Mouse (Mus musculus): ENCODE results near the gene Pm20d1. TPM values are rescaled to one million over a fixed set of nuclear protein-coding genes. Genes with fewer than 3 reads are reported as not detected.

The Pm20d1 gene
- polyA plus RNA-seq, 2 experiments: 2.0 to 3.4 TPM

- Histone ChIP-seq H3K9ac (replicated peaks) (no peak overlapping the region), H3K4me1 (replicated peaks; ENCODE audit: control insufficient read depth in 2 of 2, insufficient read depth in 2 of 2, low read length in 1 of 2) (no peaks in the 10 kb centered on the region), H3K36me3 (replicated peaks; ENCODE audit: control insufficient read depth, insufficient read depth, low read depth) (no peaks in the 10 kb centered on the region), H3K4me3 (ENCODE audit: insufficient read depth in 1 of 2, low read depth in 2 of 2, low read length in 2 of 2) (no peak overlapping the region), H3K27ac (no peak overlapping the region), H3K9me3 (ENCODE audit: control insufficient read depth, low read length) (no peaks in the 10 kb centered on the region), H3K27me3 (ENCODE audit: control insufficient read depth, insufficient read depth, low read length) (no peaks in the 10 kb centered on the region), H3K4me2 (ENCODE audit: low read depth) (no peak overlapping the region)
- no peak for ATAC-seq (ENCODE audit: insufficient read depth)
- no peak for TF ChIP-seq EP300 (IDR thresholded peaks at IDR 0.05; ENCODE audit: low read depth)
- WGBS (ENCODE audit: insufficient replicate concordance): 69% methylated on average over 10 of the region's 10 CpGs
- no peak for DNase-seq (ENCODE audit: low read depth in 3 of 3, low spot score in 3 of 3)
Observed at GRCm38 (mm10) chr1:131820887-131821328, 23.7 kb downstream of the Pm20d1 start.

DNA sequence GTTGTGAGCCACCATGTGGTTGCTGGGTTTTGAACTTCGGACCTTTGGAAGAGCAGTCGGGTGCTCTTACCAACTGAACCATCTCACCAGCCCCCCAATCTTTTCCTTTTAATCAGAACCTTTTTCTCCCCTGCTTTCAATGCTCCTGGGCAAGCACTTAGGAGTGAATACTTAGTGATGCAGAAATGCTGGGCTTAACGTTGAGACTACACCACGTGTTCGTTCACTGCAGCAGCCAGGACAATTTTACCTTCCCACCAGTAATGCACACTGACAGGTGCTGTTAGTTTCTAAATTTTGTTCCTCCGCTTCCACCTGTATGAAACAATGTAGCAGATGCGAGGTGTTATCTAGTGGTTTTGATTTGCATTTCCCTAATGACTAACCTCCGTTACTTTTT is 25.1 kb downstream of the Pm20d1 start:
- H3K27ac ChIP-seq: no peak overlapping the region
- H3K27me3 ChIP-seq (ENCODE audit: control insufficient read depth, insufficient read depth, low read length): no peaks in the 10 kb centered on the region
- H3K36me3 ChIP-seq (replicated peaks; ENCODE audit: control insufficient read depth, insufficient read depth, low read depth): no peaks in the 10 kb centered on the region
- H3K9me3 ChIP-seq (ENCODE audit: control insufficient read depth, low read length): no peaks in the 10 kb centered on the region
- TF ChIP-seq CTCF (IDR thresholded peaks at IDR 0.05; ENCODE audit: low read depth) (no peak), EP300 (IDR thresholded peaks at IDR 0.05; ENCODE audit: low read depth) (no peak)
- peaks cover 0 to 4% of the 10 kb centered on the region in 2 experiments; a peak in 1 of 4 replicates for H3K4me1 ChIP-seq (replicated peaks; ENCODE audit: control insufficient read depth in 2 of 2, insufficient read depth in 2 of 2, low read length in 1 of 2)
- 63% methylated on average over 8 of the region's 8 CpGs for WGBS (ENCODE audit: insufficient replicate concordance)
- no peak for ATAC-seq (ENCODE audit: insufficient read depth)
- H3K4me3 ChIP-seq (ENCODE audit: insufficient read depth in 1 of 2, low read depth in 2 of 2, low read length in 2 of 2): no peak overlapping the region
- H3K9ac ChIP-seq (replicated peaks): no peak overlapping the region
- no peak overlapping the region for H3K4me2 ChIP-seq (ENCODE audit: low read depth)
- DNase-seq (ENCODE audit: low read depth in 3 of 3, low spot score in 3 of 3): no peak

GRCm38 (mm10) chr1:131822856-131823492 is 25.8 kb downstream of the Pm20d1 start:
- Histone ChIP-seq H3K9me3 (ENCODE audit: control insufficient read depth, low read length) (no peaks in the 10 kb centered on the region), H3K4me3 (ENCODE audit: insufficient read depth in 1 of 2, low read depth in 2 of 2, low read length in 2 of 2) (no peak overlapping the region), H3K4me1 (replicated peaks; ENCODE audit: control insufficient read depth in 2 of 2, insufficient read depth in 2 of 2, low read length in 1 of 2) (peaks cover 0 to 6% of the 10 kb centered on the region in 2 experiments; a peak in 1 of 4 replicates), H3K9ac (replicated peaks) (no peak overlapping the region), H3K36me3 (replicated peaks; ENCODE audit: control insufficient read depth, insufficient read depth, low read depth) (no peaks in the 10 kb centered on the region), H3K27me3 (ENCODE audit: control insufficient read depth, insufficient read depth, low read length) (no peaks in the 10 kb centered on the region), H3K27ac (no peak overlapping the region), H3K4me2 (ENCODE audit: low read depth) (no peak overlapping the region)
- TF ChIP-seq CTCF (IDR thresholded peaks at IDR 0.05; ENCODE audit: low read depth) (no peak), EP300 (IDR thresholded peaks at IDR 0.05; ENCODE audit: low read depth) (no peak)
- DNase-seq (ENCODE audit: low read depth in 3 of 3, low spot score in 3 of 3) (no peak), ATAC-seq (ENCODE audit: insufficient read depth) (no peak)
- 58% methylated on average over 1 of the region's 1 CpGs for WGBS (ENCODE audit: insufficient replicate concordance)

DNA sequence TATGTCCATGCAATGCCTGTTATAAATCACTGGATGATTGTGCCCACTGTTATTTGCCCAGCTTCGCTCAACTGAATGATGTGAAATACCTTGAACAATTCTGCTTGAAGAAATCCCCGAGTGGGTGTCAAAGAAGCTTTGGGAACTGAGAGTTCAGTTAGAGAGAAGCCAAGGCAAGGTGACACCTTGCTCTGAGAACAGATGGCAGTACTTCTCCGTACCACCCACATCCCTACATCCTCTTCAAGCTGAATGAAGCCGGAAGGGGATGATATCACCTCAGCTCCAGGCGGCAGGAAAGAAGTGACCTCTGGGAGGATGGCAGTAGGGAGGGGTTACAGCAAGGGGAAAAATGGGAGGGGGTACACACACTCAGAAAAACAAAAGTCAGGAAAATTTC is 26.4 kb downstream of the Pm20d1 start:
- H3K9ac ChIP-seq (replicated peaks): no peak overlapping the region
- no peak overlapping the region for H3K4me3 ChIP-seq (ENCODE audit: insufficient read depth in 1 of 2, low read depth in 2 of 2, low read length in 2 of 2)
- DNase-seq (ENCODE audit: low read depth in 3 of 3, low spot score in 3 of 3) (no peak), ATAC-seq (ENCODE audit: insufficient read depth) (no peak)
- peaks cover 0 to 6% of the 10 kb centered on the region in 2 experiments; a peak in 2 of 4 replicates for H3K4me1 ChIP-seq (replicated peaks; ENCODE audit: control insufficient read depth in 2 of 2, insufficient read depth in 2 of 2, low read length in 1 of 2)
- no peak overlapping the region for H3K4me2 ChIP-seq (ENCODE audit: low read depth)
- no peak overlapping the region for H3K27ac ChIP-seq
- WGBS (ENCODE audit: insufficient replicate concordance): 25% methylated on average over 5 of the region's 5 CpGs
- TF ChIP-seq CTCF (IDR thresholded peaks at IDR 0.05; ENCODE audit: low read depth) (no peak), EP300 (IDR thresholded peaks at IDR 0.05; ENCODE audit: low read depth) (no peak)
- no peaks in the 10 kb centered on the region for H3K27me3 ChIP-seq (ENCODE audit: control insufficient read depth, insufficient read depth, low read length)
- no peaks in the 10 kb centered on the region for H3K36me3 ChIP-seq (replicated peaks; ENCODE audit: control insufficient read depth, insufficient read depth, low read depth)
- no peaks in the 10 kb centered on the region for H3K9me3 ChIP-seq (ENCODE audit: control insufficient read depth, low read length)

DNA sequence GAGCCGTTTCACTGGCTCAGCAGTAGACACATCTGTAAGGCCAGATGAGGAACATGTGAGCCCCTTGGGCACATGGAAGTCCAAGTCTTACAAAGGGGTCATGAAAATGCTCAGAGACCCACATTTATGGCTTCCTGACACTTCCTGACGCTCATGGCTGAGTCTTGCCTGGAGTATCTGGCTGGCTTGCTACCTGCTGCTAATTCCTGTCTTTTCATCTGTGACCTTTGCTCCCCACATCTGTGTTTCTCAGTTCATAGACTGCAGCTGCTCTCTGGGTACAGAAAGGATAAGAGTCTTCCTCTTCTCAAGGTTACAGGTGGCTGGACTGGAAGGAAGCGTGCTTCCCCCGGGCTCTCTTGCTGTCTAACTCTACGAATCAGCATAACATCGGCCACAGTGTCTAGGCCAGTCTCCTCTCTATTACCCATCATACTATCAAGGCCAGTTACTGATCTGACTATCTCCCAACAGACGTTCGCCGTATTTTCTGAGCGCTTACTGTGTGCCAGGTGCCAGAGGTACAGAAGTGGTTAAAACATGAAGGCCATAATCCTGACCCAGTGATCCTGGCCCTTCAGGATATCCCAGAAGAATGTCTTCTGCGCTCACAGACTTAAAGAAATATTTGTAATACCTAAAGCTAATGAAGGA is 27.5 kb downstream of the Pm20d1 start:
- no peak for DNase-seq (ENCODE audit: low read depth in 3 of 3, low spot score in 3 of 3)
- 66% methylated on average over 11 of the region's 11 CpGs for WGBS (ENCODE audit: insufficient replicate concordance)

More for the DNA sequence above, 27.5 kb downstream of the Pm20d1 start:
- H3K9ac ChIP-seq (replicated peaks): no peak overlapping the region
- H3K4me1 ChIP-seq (replicated peaks; ENCODE audit: control insufficient read depth in 2 of 2, insufficient read depth in 2 of 2, low read length in 1 of 2): peaks cover 0 to 10% of the 10 kb centered on the region in 2 experiments
- no peaks in the 10 kb centered on the region for H3K36me3 ChIP-seq (replicated peaks; ENCODE audit: control insufficient read depth, insufficient read depth, low read depth)
- H3K27me3 ChIP-seq (ENCODE audit: control insufficient read depth, insufficient read depth, low read length): no peaks in the 10 kb centered on the region
- H3K9me3 ChIP-seq (ENCODE audit: control insufficient read depth, low read length): no peaks in the 10 kb centered on the region
- H3K4me3 ChIP-seq (ENCODE audit: insufficient read depth in 1 of 2, low read depth in 2 of 2, low read length in 2 of 2): no peak overlapping the region
- no peak overlapping the region for H3K27ac ChIP-seq
- TF ChIP-seq CTCF (IDR thresholded peaks at IDR 0.05; ENCODE audit: low read depth): no peak
- no peak for TF ChIP-seq EP300 (IDR thresholded peaks at IDR 0.05; ENCODE audit: low read depth)
- no peak for ATAC-seq (ENCODE audit: insufficient read depth)
- no peak overlapping the region for H3K4me2 ChIP-seq (ENCODE audit: low read depth)
